Mouse (Mus musculus) erythroblast, embryonic 14.5 days (primary cell): Measurements from ENCODE around the gene Snrpa1. TPM values are rescaled to one million over a fixed set of nuclear protein-coding genes. Genes with fewer than 3 reads are reported as not detected.
A peak's percentile ranks its signal among the peaks of the same experiment; 100 is the strongest.
"Not testable (repeated sequence)": the region's sequence is repeated elsewhere in the genome, so short reads cannot be mapped to it uniquely, and the experiment has no call there.

ENCODE experiments used
- H3K27me3 ChIP-seq: 2 replicates; pipeline ENCODE4 v1.6.1; 2012; ENCODE audit warnings: inconsistent platforms; ENCODE audit not compliant: control insufficient read depth
- H3K36me3 ChIP-seq: 2 replicates; pipeline ENCODE4 v1.6.1; 2012; ENCODE audit warnings: mild to moderate bottlenecking, inconsistent platforms; ENCODE audit not compliant: control insufficient read depth
- H3K4me1 ChIP-seq: 2 replicates; pipeline ENCODE4 v1.6.1; 2012; ENCODE audit warnings: inconsistent platforms; ENCODE audit not compliant: control insufficient read depth
- H3K4me3 ChIP-seq: replicated peaks from 2 replicates; pipeline ENCODE3; 2012; ENCODE audit warnings: moderate library complexity, mild to moderate bottlenecking, inconsistent platforms
- H3K9me3 ChIP-seq: 2 replicates; pipeline ENCODE4 v1.6.1; 2012; ENCODE audit warnings: low read length, inconsistent platforms, mixed read lengths; ENCODE audit not compliant: control insufficient read depth
- GATA1 ChIP-seq: IDR thresholded peaks from 2 replicates; pipeline ENCODE4 v1.6.1; 2012; ENCODE audit warnings: low read length, inconsistent platforms, mixed read lengths
- TAL1 ChIP-seq: IDR thresholded peaks from 3 replicates; pipeline ENCODE4 v1.6.1; 2012; ENCODE audit warnings: low read length, inconsistent platforms, mixed read lengths
- polyA plus RNA-seq: library from polyadenylated mRNA; stranded (reverse); fragments of >175 nt; gene quantifications from 2 replicates; pipeline ENCODE4 v1.2.3, GENCODE M21; 2012

The Snrpa1 gene
- polyA plus RNA-seq, 1 experiment = 9.9 TPM

- Histone ChIP-seq H3K36me3 (no peaks in the 10 kb centered on the region), H3K4me3 (no peak overlapping the region), H3K9me3 (no peaks in the 10 kb centered on the region), H3K4me1 (peaks cover 1% of the 10 kb centered on the region; the same call in 1 of the 2 replicates), H3K27me3 (no peaks in the 10 kb centered on the region)
- no peak for TF ChIP-seq TAL1
- no peak for TF ChIP-seq GATA1
These were observed 14.2 kb upstream of the Snrpa1 start for GRCm38 (mm10) chr7:66044617-66045016.

DNA sequence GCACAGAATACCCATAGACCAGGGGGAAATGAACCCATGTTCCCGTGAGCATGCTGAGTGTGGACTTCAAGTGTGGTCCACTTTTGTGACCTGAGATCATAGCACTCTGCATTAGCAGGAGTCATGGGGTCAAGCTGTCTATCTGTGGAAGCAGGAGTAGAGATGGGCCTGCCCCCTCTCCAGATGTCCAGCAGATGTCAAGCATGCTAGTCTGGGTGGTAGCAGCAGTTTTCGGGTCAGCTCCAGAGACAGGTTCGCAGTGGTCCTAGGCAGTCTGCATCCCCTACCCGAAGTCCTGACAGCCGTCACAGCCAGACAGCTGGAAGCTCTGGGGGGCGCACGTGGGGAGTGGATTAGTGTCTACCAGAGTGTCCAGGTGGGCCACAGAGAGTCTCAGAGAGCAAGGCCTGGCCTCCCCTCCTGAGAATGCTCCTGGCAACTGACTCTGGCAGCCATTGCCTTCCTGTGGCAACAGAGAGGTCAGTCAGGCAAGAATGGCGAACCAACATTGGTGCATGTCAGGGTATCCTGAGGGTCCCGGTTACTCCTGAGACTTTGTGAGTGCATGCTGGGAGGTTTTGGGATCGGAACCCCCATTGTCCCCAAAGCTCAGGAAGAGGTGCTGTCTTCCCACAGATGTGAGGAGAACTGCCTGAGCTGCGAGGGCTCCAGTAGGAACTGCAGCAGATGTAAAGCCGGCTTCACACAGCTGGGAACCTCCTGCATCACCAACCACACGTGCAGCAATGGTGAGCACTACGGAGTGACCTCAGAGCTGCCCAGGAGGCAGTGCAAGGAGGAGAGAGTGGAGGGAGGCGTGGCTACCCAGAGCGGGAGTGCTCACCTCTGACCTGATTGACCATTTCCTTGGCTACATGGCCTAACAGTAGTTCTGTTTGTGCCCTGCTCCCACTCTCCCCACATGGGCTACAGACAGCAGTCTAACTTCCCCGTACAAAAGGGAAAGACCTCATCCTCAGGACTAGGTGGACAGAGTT lies 11.6 kb upstream of the Snrpa1 start:
- no peaks in the 10 kb centered on the region for H3K4me1 ChIP-seq
- no peaks in the 10 kb centered on the region for H3K9me3 ChIP-seq
- no peak overlapping the region for H3K4me3 ChIP-seq
- no peaks in the 10 kb centered on the region for H3K36me3 ChIP-seq
- TF ChIP-seq TAL1 = no peak
- H3K27me3 ChIP-seq = no peaks in the 10 kb centered on the region

GRCm38 (mm10) chr7:66047975-66048374 lies 10.8 kb upstream of the Snrpa1 start:
- Histone ChIP-seq H3K4me3 (no peak overlapping the region), H3K27me3 (no peaks in the 10 kb centered on the region), H3K4me1 (no peaks in the 10 kb centered on the region), H3K36me3 (no peaks in the 10 kb centered on the region), H3K9me3 (no peaks in the 10 kb centered on the region)
- TF ChIP-seq GATA1 = no peak
- TF ChIP-seq TAL1 = no peak

GRCm38 (mm10) chr7:66048446-66049230 lies 10.2 kb upstream of the Snrpa1 start:
- TF ChIP-seq TAL1 (no peak), GATA1 (no peak)
- H3K36me3 ChIP-seq = no peaks in the 10 kb centered on the region
- no peaks in the 10 kb centered on the region for H3K4me1 ChIP-seq
- no peak overlapping the region for H3K4me3 ChIP-seq
- H3K9me3 ChIP-seq = no peaks in the 10 kb centered on the region
- no peaks in the 10 kb centered on the region for H3K27me3 ChIP-seq

- no peaks in the 10 kb centered on the region; the same call in 1 of the 2 replicates for H3K27me3 ChIP-seq
- H3K36me3 ChIP-seq = no peaks in the 10 kb centered on the region
- TF ChIP-seq GATA1 (no peak), TAL1 (no peak)
- peaks cover 2% of the 10 kb centered on the region for H3K4me1 ChIP-seq
- H3K9me3 ChIP-seq = no peaks in the 10 kb centered on the region
- H3K4me3 ChIP-seq = no peak overlapping the region
These were observed 4.8 kb upstream of the Snrpa1 start for GRCm38 (mm10) chr7:66053946-66054483.

GRCm38 (mm10) chr7:66055356-66055755 lies 3.4 kb upstream of the Snrpa1 start:
- H3K4me1 ChIP-seq = peaks cover 12% of the 10 kb centered on the region
- not testable (repeated sequence) for H3K36me3 ChIP-seq, H3K4me3 ChIP-seq, H3K27me3 ChIP-seq, H3K9me3 ChIP-seq

DNA sequence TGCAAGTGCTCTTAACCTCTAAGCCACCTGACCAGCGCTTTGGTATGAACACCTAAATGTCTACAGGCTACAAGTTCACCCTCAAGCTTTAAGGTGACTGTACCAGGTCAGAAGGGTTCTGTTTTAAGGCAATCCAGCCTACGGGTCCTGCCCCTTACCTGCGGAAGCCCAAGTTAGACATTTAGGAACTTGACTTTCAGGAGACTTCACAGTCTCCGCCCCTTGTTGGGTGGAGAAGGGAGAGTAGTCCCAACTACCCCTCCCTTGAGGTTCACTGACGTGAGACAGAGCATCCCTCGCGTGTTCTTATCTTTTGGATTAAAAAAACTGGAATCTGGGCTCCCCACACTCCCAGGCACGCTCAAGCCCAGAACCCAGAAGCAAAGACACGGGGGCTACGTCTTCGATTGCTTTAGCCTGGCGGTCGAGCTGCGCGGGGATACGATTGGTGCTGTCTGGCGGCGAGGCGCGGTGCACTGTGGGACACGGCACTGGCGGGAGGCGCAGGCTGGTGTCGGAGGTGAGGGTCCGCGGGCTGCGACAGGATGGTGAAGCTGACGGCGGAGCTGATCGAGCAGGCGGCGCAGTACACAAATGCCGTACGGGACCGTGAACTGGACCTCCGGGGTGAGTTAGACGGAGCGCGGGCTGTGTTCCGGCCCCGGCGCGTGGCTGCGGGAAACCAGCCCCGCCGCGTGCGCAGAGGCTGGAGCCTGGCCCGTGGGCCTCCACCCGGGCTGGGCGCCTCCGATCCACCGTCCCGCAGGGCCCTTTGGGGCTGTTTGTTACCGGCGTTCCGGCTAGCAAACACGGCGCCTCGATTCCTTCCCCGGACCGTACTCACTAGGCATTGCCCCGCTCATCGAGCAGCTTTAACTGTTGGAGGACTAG lies 1.5 kb downstream of the Snrpa1 start:
- H3K9me3 ChIP-seq = no peaks in the 10 kb centered on the region
- peaks cover 33% of the 10 kb centered on the region for H3K36me3 ChIP-seq
- H3K4me1 ChIP-seq = peaks cover 29% of the 10 kb centered on the region
- peak overlapping the region; percentile 96 for H3K4me3 ChIP-seq
- TF ChIP-seq TAL1 = no peak
- no peak for TF ChIP-seq GATA1
- no peaks in the 10 kb centered on the region; the same call in 1 of the 2 replicates for H3K27me3 ChIP-seq

- Histone ChIP-seq H3K9me3 (no peaks in the 10 kb centered on the region), H3K36me3 (peaks cover 39% of the 10 kb centered on the region), H3K4me3 (peak overlapping the region; percentile 96), H3K4me1 (peaks cover 29% of the 10 kb centered on the region), H3K27me3 (no peaks in the 10 kb centered on the region; the same call in 1 of the 2 replicates)
- no peak for TF ChIP-seq TAL1
- TF ChIP-seq GATA1 = no peak
These were observed 2.3 kb downstream of the Snrpa1 start for GRCm38 (mm10) chr7:66061057-66061456.
